Mouse (Mus musculus) limb, embryonic 10.5 days (tissue): ENCODE measurements around the gene Tcn2. TPM values are rescaled to one million over a fixed set of nuclear protein-coding genes. Genes with fewer than 3 reads are reported as not detected.
"Not testable (repeated sequence)": the region's sequence is repeated elsewhere in the genome, so short reads cannot be mapped to it uniquely, and the experiment has no call there.

Experiments used
- DNase-seq: peaks from one replicate; pipeline ENCODE4 v3.0.0-alpha.2; 2017; ENCODE audit warnings: low spot score
- H3K27ac ChIP-seq: fragments of 300-500 bp; sonication (generic); 2 replicates; pipeline ENCODE4 v1.5.1; 2016; ENCODE audit warnings: mild to moderate bottlenecking
- H3K27me3 ChIP-seq: fragments of 300-500 bp; sonication (generic); 2 replicates; pipeline ENCODE4 v1.6.1; 2016; ENCODE audit warnings: low read depth, mild to moderate bottlenecking; ENCODE audit not compliant: poor library complexity, severe bottlenecking
- H3K36me3 ChIP-seq: fragments of 300-500 bp; sonication (generic); 2 replicates; pipeline ENCODE4 v1.6.1; 2016; ENCODE audit warnings: mild to moderate bottlenecking, moderate library complexity
- H3K4me1 ChIP-seq: fragments of 300-500 bp; sonication (generic); 2 replicates; pipeline ENCODE4 v1.6.1; 2016
- H3K4me3 ChIP-seq: fragments of 300-500 bp; sonication (generic); 2 replicates; pipeline ENCODE4 v1.5.1; 2016; ENCODE audit warnings: mild to moderate bottlenecking, moderate library complexity
- H3K9me3 ChIP-seq: fragments of 300-500 bp; sonication (generic); replicated peaks from 2 replicates; pipeline ENCODE4 v1.6.1; 2016; ENCODE audit warnings: mild to moderate bottlenecking
- WGBS: fragments of 180-500 bp; shearing (Covaris S2); methylation state at CpG from one replicate; pipeline ENCODE4 v1.1.7; 2016; 5-methylcytosine and 5-hydroxymethylcytosine counted together
- polyA plus RNA-seq: library from polyadenylated mRNA; unstranded; fragments of >200 nt; fragmentation: Nextera tagmentation; extraction: Ambion mirVana; gene quantifications from 2 replicates; pipeline ENCODE4 v1.2.1, GENCODE M21; 2016

Tcn2 gene
- polyA plus RNA-seq, 1 experiment from 2014 or later: 23.9 TPM

GRCm38 (mm10) chr11:3960901-3961300, 28.9 kb upstream of the Tcn2 start:
- no peaks in the 10 kb centered on the region for H3K9me3 ChIP-seq
- 63% methylated on average over 2 of the region's 2 CpGs for WGBS
- H3K4me3 ChIP-seq: no peak overlapping the region
- H3K4me1 ChIP-seq: peaks cover 7% of the 10 kb centered on the region
- H3K36me3 ChIP-seq: no peaks in the 10 kb centered on the region
- DNase-seq: no peak
- no peaks in the 10 kb centered on the region for H3K27me3 ChIP-seq
- H3K27ac ChIP-seq: no peak overlapping the region

GRCm38 (mm10) chr11:3955371-3955770, 23.4 kb upstream of the Tcn2 start:
- not testable (repeated sequence) for H3K4me3 ChIP-seq, DNase-seq, H3K36me3 ChIP-seq, H3K27ac ChIP-seq, H3K27me3 ChIP-seq, H3K9me3 ChIP-seq, H3K4me1 ChIP-seq
- WGBS: 77% methylated on average over 4 of the region's 4 CpGs

- not testable (repeated sequence) for H3K36me3 ChIP-seq, H3K27me3 ChIP-seq, H3K9me3 ChIP-seq, H3K4me1 ChIP-seq, H3K27ac ChIP-seq, DNase-seq, H3K4me3 ChIP-seq
- WGBS: 89% methylated on average over 5 of the region's 5 CpGs
These were observed 22.9 kb upstream of the Tcn2 start for GRCm38 (mm10) chr11:3954876-3955275.

- no peaks in the 10 kb centered on the region for H3K36me3 ChIP-seq
- no peaks in the 10 kb centered on the region for H3K9me3 ChIP-seq
- peaks cover 24% of the 10 kb centered on the region for H3K27me3 ChIP-seq
- H3K27ac ChIP-seq: no peak overlapping the region
- 21% methylated on average over 1 of the region's 1 CpGs for WGBS
- peak; percentile 7 for DNase-seq
- H3K4me3 ChIP-seq: no peak overlapping the region
- H3K4me1 ChIP-seq: no peaks in the 10 kb centered on the region
These were observed 14.4 kb upstream of the Tcn2 start for GRCm38 (mm10) chr11:3946386-3946785.

DNA sequence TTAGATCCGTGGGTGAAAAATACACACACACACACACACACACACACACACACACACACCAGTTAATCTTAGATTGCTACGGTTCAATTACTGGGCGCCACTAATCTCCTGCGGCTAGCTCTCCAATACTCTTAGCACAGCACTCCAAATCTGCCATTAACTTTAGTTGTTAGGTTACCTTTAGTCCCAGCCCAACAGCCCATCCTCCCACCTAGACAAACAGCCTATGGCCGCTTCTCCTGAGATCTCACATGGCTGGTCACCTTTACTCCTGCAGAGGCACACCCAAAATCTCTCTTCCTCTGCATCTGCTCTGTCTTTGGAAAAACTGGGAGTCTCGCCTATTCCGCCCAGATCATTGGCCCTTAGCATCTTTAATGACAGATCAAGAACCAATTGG, 9.4 kb upstream of the Tcn2 start:
- Histone ChIP-seq H3K4me1 (no peaks in the 10 kb centered on the region), H3K36me3 (no peaks in the 10 kb centered on the region), H3K9me3 (no peaks in the 10 kb centered on the region), H3K27me3 (peaks cover 15% of the 10 kb centered on the region), H3K4me3 (no peak overlapping the region), H3K27ac (no peak overlapping the region)
- WGBS: 90% methylated on average over 7 of the region's 7 CpGs
- no peak for DNase-seq

DNA sequence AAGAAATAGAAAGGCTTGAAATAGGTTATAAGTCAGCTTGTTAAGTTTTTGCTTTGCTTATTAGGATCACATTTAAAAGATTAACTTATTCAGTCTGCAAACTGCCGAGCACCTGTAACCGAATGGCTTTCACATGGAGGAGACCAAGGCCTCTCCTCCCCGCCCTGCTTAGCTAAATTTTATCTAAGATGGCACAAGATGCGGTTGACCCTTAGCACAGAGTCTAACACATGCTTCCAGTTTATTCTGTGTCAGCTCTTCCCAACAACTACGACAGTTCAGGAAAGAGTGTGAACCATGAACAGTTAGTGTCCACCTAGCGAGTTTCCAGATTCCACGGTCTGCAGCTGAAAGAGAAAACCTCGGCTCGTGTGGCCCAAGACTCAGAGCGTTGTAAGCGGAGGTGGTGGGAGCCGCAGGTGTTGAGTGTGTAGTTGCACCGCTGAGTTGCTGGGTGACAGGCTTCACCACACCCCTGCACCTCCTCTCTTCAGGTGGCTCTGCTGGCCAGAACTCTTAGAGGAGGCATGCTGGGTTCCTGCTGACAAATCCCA, 5.4 kb upstream of the Tcn2 start:
- Histone ChIP-seq H3K4me1 (no peaks in the 10 kb centered on the region), H3K9me3 (no peaks in the 10 kb centered on the region), H3K4me3 (no peak overlapping the region), H3K27ac (no peak overlapping the region), H3K27me3 (no peaks in the 10 kb centered on the region), H3K36me3 (no peaks in the 10 kb centered on the region)
- WGBS: 80% methylated on average over 13 of the region's 13 CpGs
- DNase-seq: no peak

- 87% methylated on average over 3 of the region's 3 CpGs for WGBS
- Histone ChIP-seq H3K4me3 (no peak overlapping the region), H3K27ac (no peak overlapping the region), H3K9me3 (no peaks in the 10 kb centered on the region), H3K4me1 (peaks cover 5% of the 10 kb centered on the region), H3K36me3 (no peaks in the 10 kb centered on the region), H3K27me3 (no peaks in the 10 kb centered on the region)
- no peak for DNase-seq
These were observed 4.4 kb upstream of the Tcn2 start for GRCm38 (mm10) chr11:3936318-3936717.

- Histone ChIP-seq H3K9me3 (no peaks in the 10 kb centered on the region), H3K27ac (no peak overlapping the region), H3K36me3 (no peaks in the 10 kb centered on the region), H3K4me1 (peaks cover 10% of the 10 kb centered on the region), H3K27me3 (no peaks in the 10 kb centered on the region), H3K4me3 (no peak overlapping the region)
- 75% methylated on average over 4 of the region's 4 CpGs for WGBS
- no peak for DNase-seq
These were observed 3.2 kb upstream of the Tcn2 start for GRCm38 (mm10) chr11:3935135-3935534.

DNA sequence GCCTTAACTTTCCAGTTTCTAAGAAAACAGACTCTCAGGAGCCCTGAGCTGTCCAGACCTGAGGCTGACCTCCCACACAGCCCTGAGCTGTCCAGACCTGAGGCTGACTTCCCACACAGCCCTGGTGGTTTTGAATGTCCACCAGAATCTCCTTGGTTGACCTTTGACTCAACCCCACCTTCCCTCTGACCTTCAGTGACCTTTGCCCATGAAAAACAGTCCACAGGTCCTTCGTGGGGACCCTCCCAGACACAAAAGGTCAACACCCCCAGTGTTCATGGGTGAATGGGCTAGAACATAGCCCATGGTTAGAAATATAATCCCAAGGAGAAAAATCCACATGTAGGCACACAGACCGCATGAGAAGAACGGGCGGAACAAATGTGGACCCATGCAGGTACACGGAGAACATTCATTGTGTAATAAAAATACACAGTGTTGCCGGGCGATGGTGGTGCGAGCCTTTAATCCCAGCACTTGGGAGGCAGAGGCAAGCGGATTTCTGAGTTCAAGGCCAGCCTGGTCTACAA, 1.9 kb upstream of the Tcn2 start:
- Histone ChIP-seq H3K9me3 (no peaks in the 10 kb centered on the region), H3K27me3 (no peaks in the 10 kb centered on the region), H3K36me3 (no peaks in the 10 kb centered on the region), H3K4me3 (no peak overlapping the region), H3K4me1 (peaks cover 10% of the 10 kb centered on the region), H3K27ac (no peak overlapping the region)
- DNase-seq: peak; percentile 23
- WGBS: 91% methylated on average over 9 of the region's 9 CpGs

- H3K27me3 ChIP-seq: no peaks in the 10 kb centered on the region
- 35% methylated on average over 6 of the region's 6 CpGs for whole genome bisulfite sequencing
- peaks cover 2% of the 10 kb centered on the region; the same call in 1 of the 2 replicates for H3K36me3 ChIP-seq
- peak overlapping the region; percentile 62 for H3K4me3 ChIP-seq
- no peaks in the 10 kb centered on the region for H3K9me3 ChIP-seq
- peak overlapping the region; percentile 75; the same call in 1 of the 2 replicates for H3K27ac ChIP-seq
- peaks cover 10% of the 10 kb centered on the region for H3K4me1 ChIP-seq
- no peak for DNase-seq
These were observed 1.0 kb downstream of the Tcn2 start for GRCm38 (mm10) chr11:3930931-3931330.

- Histone ChIP-seq H3K4me3 (no peak overlapping the region), H3K27me3 (no peaks in the 10 kb centered on the region), H3K27ac (no peak overlapping the region), H3K36me3 (peaks cover 4% of the 10 kb centered on the region; the same call in 1 of the 2 replicates), H3K4me1 (peaks cover 10% of the 10 kb centered on the region), H3K9me3 (no peaks in the 10 kb centered on the region)
- DNase-seq: peak; percentile 24
- WGBS: 84% methylated on average over 4 of the region's 4 CpGs
These were observed 1.9 kb downstream of the Tcn2 start for GRCm38 (mm10) chr11:3930019-3930418.

DNA sequence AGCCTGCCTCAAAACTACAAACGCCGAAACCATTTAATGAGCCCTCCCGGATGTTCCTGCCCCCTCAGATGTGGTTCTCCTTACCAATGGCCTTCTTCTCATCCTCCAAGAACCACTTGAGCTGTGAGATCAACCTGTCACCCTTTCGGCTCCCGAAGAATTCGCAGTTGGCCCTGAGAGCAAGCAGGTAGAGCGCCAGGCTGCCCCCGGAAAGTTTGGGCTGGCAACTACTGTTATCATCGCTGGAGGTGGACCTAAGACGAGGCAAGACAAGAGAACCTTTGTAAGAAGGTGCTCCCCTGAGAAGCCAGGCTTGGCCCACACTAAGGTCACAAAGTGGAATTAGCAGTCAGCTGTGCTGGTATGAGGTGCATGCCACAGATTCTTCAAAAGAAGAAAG, 6.0 kb downstream of the Tcn2 start:
- Histone ChIP-seq H3K27me3 (no peaks in the 10 kb centered on the region), H3K27ac (no peak overlapping the region), H3K9me3 (no peaks in the 10 kb centered on the region), H3K36me3 (peaks cover 31% of the 10 kb centered on the region), H3K4me3 (no peak overlapping the region), H3K4me1 (peaks cover 1% of the 10 kb centered on the region; the same call in 1 of the 2 replicates)
- no peak for DNase-seq
- 93% methylated on average over 10 of the region's 10 CpGs for WGBS

DNA sequence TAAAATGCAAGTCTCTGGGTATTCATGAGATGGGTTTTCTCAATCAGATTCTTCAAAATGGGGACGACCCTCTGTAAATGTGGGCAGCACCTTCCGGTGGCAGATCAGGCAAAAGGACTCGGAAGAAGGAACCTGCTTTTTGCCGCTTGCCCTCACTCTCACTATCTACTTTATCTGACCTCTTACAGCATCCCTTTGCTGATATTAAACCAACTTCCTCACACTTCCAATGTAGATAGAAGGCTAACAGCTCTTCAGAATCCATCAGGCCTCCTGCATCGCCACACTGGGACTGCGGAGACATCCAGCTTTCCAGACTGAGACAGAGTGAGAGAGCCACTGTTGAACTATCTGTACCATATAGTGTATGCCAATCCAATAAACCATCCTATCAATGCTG, 9.2 kb downstream of the Tcn2 start:
- H3K36me3 ChIP-seq: peaks cover 31% of the 10 kb centered on the region

DNA sequence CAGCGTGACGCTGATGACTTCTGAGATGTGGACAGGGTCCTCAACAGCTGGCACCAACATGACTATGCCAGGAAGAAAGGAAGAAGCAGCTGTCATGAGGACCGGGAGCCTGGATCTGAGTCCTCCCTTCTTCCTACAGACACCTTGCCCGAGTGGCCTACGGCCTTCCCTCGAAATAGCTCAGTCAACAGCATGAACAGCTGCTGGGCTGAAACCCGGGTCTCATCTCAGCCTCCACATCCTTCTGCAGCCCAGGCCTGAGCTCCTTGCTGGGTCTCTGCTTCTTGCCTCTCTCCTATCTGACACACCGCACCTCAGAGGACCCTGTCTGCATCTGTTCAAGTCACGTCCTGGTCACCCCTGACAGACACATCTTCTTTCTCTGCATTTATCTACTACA, 9.8 kb downstream of the Tcn2 start:
- H3K36me3 ChIP-seq: peaks cover 31% of the 10 kb centered on the region
- no peaks in the 10 kb centered on the region for H3K4me1 ChIP-seq
- no peak for DNase-seq
- H3K9me3 ChIP-seq: no peaks in the 10 kb centered on the region
- H3K27me3 ChIP-seq: no peaks in the 10 kb centered on the region
- no peak overlapping the region for H3K27ac ChIP-seq
- WGBS: 97% methylated on average over 9 of the region's 9 CpGs
- no peak overlapping the region for H3K4me3 ChIP-seq

More for the DNA sequence above, 9.2 kb downstream of the Tcn2 start:
- H3K27me3 ChIP-seq: no peaks in the 10 kb centered on the region
- no peak overlapping the region for H3K4me3 ChIP-seq
- no peak overlapping the region for H3K27ac ChIP-seq
- H3K4me1 ChIP-seq: no peaks in the 10 kb centered on the region
- DNase-seq: no peak
- 97% methylated on average over 6 of the region's 6 CpGs for WGBS
- no peaks in the 10 kb centered on the region for H3K9me3 ChIP-seq
